Mouse (Mus musculus): ENCODE results near the gene Gm8653. TPM values are rescaled to one million over a fixed set of nuclear protein-coding genes. Genes with fewer than 3 reads are reported as not detected.

Gm8653 gene
- not detected for polyA plus RNA-seq (2012; fragmentation: generic; extraction: Trizol)

GRCm38 (mm10) chr7:22201164-22201563, at the start of gene Gm8653:
Gene Gm8653, minus strand, starts transcription at chr7:22201264.

GRCm38 (mm10) chr7:22229384-22229783, 28.3 kb upstream of the Gm8653 start, which contains the start of gene Gm8453:
Gene Gm8453, minus strand, starts transcription at chr7:22229484.

GRCm38 (mm10) chr7:22189077-22189476, 12.0 kb downstream of the Gm8653 start, which contains the start of gene Vmn1r143:
Gene Vmn1r143, plus strand, starts transcription at chr7:22189377.

GRCm38 (mm10) chr7:22163935-22164334, 37.1 kb downstream of the Gm8653 start, which contains the start of gene Vmn1r142:
Gene Vmn1r142, minus strand, starts transcription at chr7:22164035.

Other genes starting within 250 kb of the Gm8653 start
- not detected for gene Vmn1r137, start 206.7 kb downstream of the Gm8653 start, polyA plus RNA-seq (2012; fragmentation: generic; extraction: Trizol)
- not detected for gene Vmn1r138, start 172.4 kb downstream of the Gm8653 start, polyA plus RNA-seq (2012; fragmentation: generic; extraction: Trizol)
- gene Gm6176, start 145.0 kb downstream of the Gm8653 start, polyA plus RNA-seq (2012; fragmentation: generic; extraction: Trizol): not detected
- not detected for gene Vmn1r139, start 132.2 kb downstream of the Gm8653 start, polyA plus RNA-seq (2012; fragmentation: generic; extraction: Trizol)
- not detected for gene Gm16451, start 83.0 kb downstream of the Gm8653 start, polyA plus RNA-seq (2012; fragmentation: generic; extraction: Trizol)
- not detected for gene Gm10666, start 66.5 kb downstream of the Gm8653 start, polyA plus RNA-seq (2012; fragmentation: generic; extraction: Trizol)
- not detected for gene Vmn1r142, start 37.2 kb downstream of the Gm8653 start, polyA plus RNA-seq (2012; fragmentation: generic; extraction: Trizol)
- not detected for gene Vmn1r143, start 11.9 kb downstream of the Gm8653 start, polyA plus RNA-seq (2012; fragmentation: generic; extraction: Trizol)
- not detected for gene Gm8453, start 28.2 kb upstream of the Gm8653 start, polyA plus RNA-seq (2012; fragmentation: generic; extraction: Trizol)
- gene Gm4187, start 128.5 kb upstream of the Gm8653 start, polyA plus RNA-seq (2012; fragmentation: generic; extraction: Trizol): not detected
- gene Gm8660, start 169.8 kb upstream of the Gm8653 start, polyA plus RNA-seq (2012; fragmentation: generic; extraction: Trizol): not detected
- not detected for gene Vmn1r148, start 212.3 kb upstream of the Gm8653 start, polyA plus RNA-seq (2012; fragmentation: generic; extraction: Trizol)
- not detected for gene Vmn1r149, start 237.0 kb upstream of the Gm8653 start, polyA plus RNA-seq (2012; fragmentation: generic; extraction: Trizol)

All from C3H10T1/2 (cell line).